Mouse (Mus musculus): ENCODE data around the gene BC030867.

- TF ChIP-seq CTCF (IDR thresholded peaks at IDR 0.05; ENCODE audit: insufficient read depth, low read length): no peak
- no peak for TF ChIP-seq POLR2A (IDR thresholded peaks at IDR 0.05; ENCODE audit: borderline replicate concordance, extremely low read depth, low read depth, low read length)
These were observed 19.9 kb upstream of the BC030867 start for GRCm38 (mm10) chr11:102228646-102229268.

All from lung, adult 2 months (tissue).